Mouse (Mus musculus): Measurements from ENCODE around the gene Gsg1.

- TF ChIP-seq JUND (IDR thresholded peaks at IDR 0.05; ENCODE audit: low read depth, low read length), result no peak
- no peak for TF ChIP-seq MAFK (IDR thresholded peaks at IDR 0.05; ENCODE audit: borderline replicate concordance, low read depth, low read length)
- no peak for TF ChIP-seq EP300 (IDR thresholded peaks at IDR 0.05; ENCODE audit: low read depth in 1 of 2, low read length in 2 of 2)
- no peak for TF ChIP-seq MAX (IDR thresholded peaks at IDR 0.05; ENCODE audit: low read length)
- TF ChIP-seq POLR2AphosphoS2 (IDR thresholded peaks at IDR 0.05; ENCODE audit: low read length), result no peak
- TF ChIP-seq ELF1 (IDR thresholded peaks at IDR 0.05; ENCODE audit: low read depth, low read length), result no peak
- no peak for TF ChIP-seq GATA1 (IDR thresholded peaks at IDR 0.05; ENCODE audit: low read depth, low read length)
- no peak for TF ChIP-seq ETS1 (IDR thresholded peaks at IDR 0.05; ENCODE audit: low read depth, low read length)
- TF ChIP-seq CTCF (IDR thresholded peaks at IDR 0.05 in 2 of 3, conservative IDR thresholded peaks at IDR 0.05 in 1 of 3; ENCODE audit: control insufficient read depth in 1 of 3, insufficient read depth in 1 of 3, low read depth in 2 of 3, low read length in 3 of 3, poor library complexity in 1 of 3, severe bottlenecking in 1 of 3), result no peak
- TF ChIP-seq TCF12 (IDR thresholded peaks at IDR 0.05; ENCODE audit: low read depth, low read length), result no peak
- no peak for TF ChIP-seq USF1 (IDR thresholded peaks at IDR 0.05; ENCODE audit: low read depth, low read length)
Observed at GRCm38 (mm10) chr6:135294150-135294549, 40.0 kb upstream of the Gsg1 start.

Data from MEL (cell line).